Mouse (Mus musculus) spleen, postnatal 14 days (tissue): Measurements from ENCODE around the gene Rpl15.
"Not testable (repeated sequence)": the region's sequence is repeated elsewhere in the genome, so short reads cannot be mapped to it uniquely, and the experiment has no call there.

Source experiments
- DNase-seq, 2 experiments: peaks; one replicate each; pipeline ENCODE4 v3.0.0; 2021 to 2022; ENCODE audit warnings: low spot score in 2 of 2

The Rpl15 gene

DNA sequence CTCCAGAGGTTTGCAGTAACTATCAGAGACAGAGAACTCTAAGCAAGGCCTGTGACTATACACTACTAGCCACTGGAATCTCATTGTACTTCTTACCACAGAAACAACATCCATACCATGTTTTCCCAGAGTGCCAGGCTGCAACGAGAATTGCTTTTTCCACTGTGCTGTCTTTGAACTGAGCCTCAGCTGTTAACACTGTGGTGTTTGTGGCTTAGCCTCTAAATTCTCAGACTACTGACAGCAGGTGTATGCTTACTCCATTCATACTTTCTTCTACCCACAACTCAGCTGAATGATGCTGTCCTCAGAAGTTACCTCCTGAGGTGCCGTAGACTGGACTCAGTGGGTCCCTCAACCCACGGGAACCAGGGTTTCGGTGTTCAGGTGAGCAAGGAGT, 29.4 kb downstream of the Rpl15 start:
- no peak for DNase-seq

DNA sequence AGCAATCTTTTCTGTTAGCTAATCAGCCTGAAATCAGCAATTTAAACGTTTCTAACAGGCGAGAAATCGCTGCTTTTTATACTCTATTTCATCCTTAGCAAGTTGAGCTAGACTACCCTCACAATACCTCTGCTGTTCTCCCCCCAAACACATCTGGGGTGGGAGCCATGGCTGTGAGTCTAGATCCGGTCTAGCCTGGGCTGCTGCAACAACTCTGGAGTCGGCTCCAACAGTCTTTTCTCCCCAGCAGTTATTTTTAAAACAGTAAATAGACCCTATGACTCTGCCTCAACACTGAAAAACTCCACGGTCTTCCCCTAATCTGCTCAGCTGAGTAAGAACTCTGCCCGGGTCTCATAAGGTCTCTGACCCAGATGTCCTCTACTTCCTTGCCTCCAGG, 31.1 kb downstream of the Rpl15 start:
- DNase-seq = no peak

DNA sequence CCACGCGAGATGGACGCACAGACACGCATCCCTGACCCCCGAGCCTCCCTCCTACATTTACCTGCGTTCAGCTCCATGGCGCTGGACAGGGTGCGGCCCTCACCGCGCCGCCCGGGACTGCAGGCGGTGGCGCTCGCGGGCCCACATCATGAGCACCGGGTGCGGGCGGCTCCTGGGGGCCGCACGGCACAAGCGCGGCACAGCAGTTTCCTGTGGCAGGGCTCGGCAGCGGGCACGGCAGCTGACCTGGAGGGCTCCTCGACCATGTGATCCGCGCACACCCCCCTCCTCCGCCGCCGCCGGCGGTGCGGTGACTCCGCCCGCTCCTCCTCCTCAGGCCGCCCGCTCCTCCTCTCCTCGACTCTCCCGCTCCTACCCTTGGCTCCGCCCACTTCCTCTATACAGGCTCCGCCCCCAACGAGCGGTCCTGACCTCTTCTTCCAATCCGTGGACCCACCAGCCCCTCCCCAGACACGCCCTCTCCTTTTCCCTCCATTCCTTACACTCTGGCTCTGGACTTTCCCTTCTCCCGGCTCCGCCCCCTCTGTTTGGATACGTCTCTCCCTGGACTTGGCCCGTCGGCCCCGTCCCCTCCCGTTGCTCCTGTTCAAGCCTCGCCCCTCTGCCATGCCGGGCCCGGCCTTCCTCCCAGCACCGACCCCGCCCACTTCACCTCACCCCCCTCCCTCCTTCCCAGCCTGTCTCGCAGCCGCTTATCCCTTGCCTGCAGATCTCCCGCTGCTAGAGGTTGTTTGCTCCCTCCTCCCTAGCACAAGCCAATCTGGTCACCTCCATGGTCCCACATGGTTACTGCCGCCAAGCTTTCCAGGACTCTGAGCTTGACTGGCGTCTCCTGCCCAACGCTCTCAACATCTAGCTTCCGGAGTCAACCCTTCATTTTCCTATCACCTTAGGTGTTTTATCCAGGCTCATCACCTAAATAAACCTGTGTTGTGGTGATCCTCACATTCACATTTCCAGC, 32.1 kb downstream of the Rpl15 start, which contains the start of gene Nr1d2:
Gene Nr1d2 (minus strand): TSS at position 378 of the 982 bp plus-strand sequence.
- DNase-seq = peak; percentile 82 to 84

DNA sequence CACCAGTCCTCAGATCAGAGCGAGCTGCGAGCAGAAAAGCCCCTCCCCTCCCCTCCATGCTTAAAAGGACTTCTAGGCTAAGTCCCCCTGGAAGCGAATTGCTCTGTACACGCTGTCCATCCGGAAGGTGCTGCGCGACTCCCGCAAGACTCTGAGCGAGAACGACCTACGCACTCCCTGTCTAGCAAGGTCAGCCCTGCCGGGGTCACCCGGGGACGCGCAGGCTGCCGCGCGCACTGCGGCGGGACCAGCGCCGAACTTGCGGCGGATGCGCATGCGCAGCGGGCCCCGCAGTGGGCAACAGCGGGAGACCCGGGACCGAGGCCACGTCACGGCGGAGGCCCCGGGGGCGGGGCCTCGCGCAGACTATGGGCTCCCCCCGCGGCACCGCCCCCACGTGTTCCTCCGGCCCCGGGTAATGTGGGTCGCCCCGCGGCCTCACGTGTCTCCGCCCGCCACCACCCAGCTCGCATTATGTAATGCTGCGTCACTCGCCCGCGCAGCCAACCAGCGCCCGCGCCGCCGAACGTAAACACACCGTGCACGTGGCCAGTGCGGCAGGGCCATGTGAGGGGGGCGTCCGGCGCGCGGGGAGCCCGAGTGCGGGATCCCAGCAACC, 33.0 kb downstream of the Rpl15 start:
- DNase-seq = peak; percentile 85 to 89

GRCm38 (mm10) chr14:18237381-18237780, 33.8 kb downstream of the Rpl15 start:
- no peak for DNase-seq

GRCm38 (mm10) chr14:18236496-18237235, 34.5 kb downstream of the Rpl15 start:
- not testable (repeated sequence) for DNase-seq

DNA sequence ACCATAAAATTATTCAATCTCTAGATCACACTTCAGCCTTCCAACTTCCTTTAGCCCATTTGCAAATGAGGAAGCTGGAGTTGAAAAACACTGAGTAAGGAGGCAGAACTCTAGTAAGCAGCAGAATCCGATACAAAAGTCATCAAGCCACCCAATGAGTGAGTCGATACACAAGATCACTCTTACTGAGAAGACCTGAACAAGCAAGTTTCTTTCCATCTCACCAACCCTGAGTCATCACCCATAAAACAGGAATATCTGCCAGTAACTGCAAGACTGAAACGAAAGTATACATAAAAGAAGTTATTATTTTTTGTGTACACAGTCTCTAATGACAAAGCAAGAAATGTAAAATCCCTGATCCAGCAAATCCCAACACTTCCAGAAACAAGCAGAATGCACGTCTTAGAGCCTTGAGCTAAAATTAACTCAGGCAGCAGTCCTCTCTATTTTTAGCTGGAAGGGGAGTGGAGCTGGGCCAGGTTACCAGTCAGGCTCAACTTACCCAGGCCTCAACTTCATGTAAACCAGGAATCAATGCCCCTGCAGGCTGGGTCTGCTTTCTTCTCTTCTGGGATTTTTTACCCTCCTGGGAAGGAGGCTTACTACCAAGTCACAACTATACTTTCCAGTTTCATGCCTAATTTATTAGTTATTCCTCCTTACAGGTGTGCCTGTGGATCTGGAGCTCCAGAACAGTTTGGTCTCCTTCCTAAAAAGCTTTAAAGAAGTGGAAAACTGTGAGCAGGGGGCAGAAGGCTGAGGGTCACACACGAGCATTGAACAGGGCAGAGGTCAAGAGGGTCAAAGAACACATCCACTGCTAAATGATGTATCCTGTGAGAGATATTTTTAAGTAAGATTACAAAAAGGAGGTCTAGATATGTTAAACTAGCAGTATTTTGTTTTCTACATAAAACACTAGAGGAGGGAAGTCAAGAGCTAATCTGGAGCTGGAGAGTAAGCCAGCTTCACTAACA, 36.9 kb downstream of the Rpl15 start:
- no peak for DNase-seq

- DNase-seq = no peak
These were observed 38.1 kb downstream of the Rpl15 start for GRCm38 (mm10) chr14:18233076-18233475.

- not testable (repeated sequence) for DNase-seq
These were observed 39.3 kb downstream of the Rpl15 start for GRCm38 (mm10) chr14:18231866-18232265.

DNA sequence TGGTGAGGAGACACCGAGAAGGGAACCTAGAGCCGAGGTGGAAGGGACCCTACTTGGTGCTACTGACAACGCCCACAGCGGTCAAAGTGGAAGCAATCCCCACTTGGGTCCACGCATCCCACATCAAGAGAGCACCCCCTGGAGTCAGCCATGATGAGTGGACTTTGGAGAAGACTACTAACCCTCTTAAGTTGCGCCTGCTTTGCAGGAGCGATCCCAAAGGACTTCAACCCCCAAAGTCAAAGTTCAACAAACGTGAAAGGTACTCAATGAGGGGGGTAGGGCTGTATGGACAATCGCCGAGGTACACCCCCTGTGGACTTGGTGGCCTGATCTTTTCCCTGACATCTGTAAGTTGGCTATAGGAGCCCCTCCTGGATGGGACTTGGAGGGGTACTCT, 41.4 kb downstream of the Rpl15 start:
- not testable (repeated sequence) for DNase-seq

DNA sequence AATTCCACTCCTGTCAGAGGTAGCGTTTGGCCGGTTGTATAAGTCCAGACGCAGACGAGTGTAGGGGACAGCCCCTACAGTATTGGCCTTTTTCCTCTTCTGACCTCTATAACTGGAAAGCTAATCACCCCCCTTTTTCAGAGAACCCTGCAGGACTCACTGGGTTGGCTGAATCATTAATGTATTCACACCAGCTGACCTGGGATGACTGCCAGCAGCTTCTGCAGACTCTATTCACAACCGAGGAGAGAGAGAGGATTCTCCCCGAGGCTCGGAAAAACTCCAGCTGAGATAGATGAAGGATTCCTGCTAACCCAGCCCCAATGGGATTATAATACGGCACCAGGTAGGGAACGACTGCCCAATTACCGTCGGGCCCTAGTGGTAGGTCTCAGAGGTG, 45.0 kb downstream of the Rpl15 start:
- not testable (repeated sequence) for DNase-seq

DNA sequence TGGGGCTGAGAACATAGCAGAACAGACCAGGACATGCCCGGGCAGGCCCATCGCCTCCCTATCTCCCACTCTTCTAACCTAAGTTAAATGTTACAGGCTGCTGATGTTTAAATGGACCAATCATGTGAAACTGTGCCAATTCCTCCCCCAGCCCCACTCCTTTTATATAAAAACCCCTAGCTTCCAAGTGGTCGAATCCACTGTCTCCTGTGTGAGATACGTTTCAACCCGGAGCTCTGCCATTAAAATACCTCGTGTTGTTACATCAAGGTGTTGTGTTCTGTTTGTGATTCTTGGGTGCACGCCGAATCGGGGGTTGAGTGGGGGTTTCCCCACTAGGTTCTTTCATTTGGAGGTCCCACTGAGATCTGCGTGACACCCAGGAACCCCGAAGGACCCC, 45.8 kb downstream of the Rpl15 start:
- not testable (repeated sequence) for DNase-seq

GRCm38 (mm10) chr14:18221977-18222376, 49.2 kb downstream of the Rpl15 start:
- DNase-seq = no peak
